Mouse (Mus musculus): ENCODE measurements around the gene Adcy9. TPM values are rescaled to one million over a fixed set of nuclear protein-coding genes. Genes with fewer than 3 reads are reported as not detected.

Adcy9 gene
- polyA plus RNA-seq, 1 experiment from 2014 or later: 1.3 TPM

DNA sequence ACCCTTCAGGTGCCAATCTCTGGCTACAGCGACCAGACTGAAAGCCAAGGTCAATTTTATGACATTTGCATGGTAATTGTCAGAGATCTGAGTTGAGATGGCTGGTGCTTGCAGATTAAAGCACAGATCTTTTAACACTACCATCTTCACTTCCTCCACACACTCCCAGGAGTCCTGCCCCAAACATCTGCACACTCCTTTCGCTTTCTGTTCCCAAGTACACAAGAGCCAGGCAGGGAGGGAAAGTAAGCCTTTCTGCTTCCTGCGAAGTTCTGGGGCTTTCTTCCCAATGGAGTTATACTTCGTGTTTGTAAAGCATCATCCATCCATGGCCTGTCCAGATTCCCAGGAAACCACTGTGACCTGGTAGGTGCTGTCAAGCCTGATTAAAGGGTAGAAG, 38.8 kb downstream of the Adcy9 start:
- WGBS: 63% methylated on average over 4 of the region's 4 CpGs
- ATAC-seq (ENCODE audit: insufficient read depth) (no peak), DNase-seq (no peak)
- Histone ChIP-seq H3K9me3 (ENCODE audit: low read depth, low read length) (no peaks in the 10 kb centered on the region), H3K9ac (no peak overlapping the region), H3K27ac (ENCODE audit: low read depth) (no peak overlapping the region), H3K4me1 (ENCODE audit: insufficient read depth) (no peaks in the 10 kb centered on the region), H3K27me3 (ENCODE audit: insufficient read depth, low read length) (no peaks in the 10 kb centered on the region), H3K36me3 (ENCODE audit: insufficient read depth) (no peaks in the 10 kb centered on the region), H3K4me3 (ENCODE audit: low read depth, low read length) (no peak overlapping the region), H3K4me2 (no peak overlapping the region)
- TF ChIP-seq CTCF (IDR thresholded peaks at IDR 0.05; ENCODE audit: low read depth): no peak

DNA sequence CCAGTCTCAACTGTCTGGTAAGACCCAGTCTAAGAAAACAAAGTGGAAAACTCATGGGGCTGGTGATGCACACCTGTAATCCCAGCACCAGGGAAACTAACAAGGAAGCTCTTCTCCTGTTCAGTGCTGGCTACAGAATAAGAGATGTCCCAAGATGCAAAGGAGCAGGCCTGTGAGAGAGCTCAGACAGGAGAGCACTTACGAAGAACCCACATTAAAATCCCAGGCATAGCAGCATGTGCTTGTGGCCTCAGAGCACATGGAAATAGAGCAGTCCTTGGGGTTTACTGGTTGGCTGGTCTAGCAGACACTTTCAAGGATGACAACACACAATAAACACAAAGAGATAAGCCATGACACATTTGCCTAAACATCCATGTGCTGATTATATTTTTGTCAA, 41.5 kb downstream of the Adcy9 start:
- no peak overlapping the region for H3K4me2 ChIP-seq
- 75% methylated on average over 1 of the region's 1 CpGs for WGBS
- DNase-seq (no peak), ATAC-seq (ENCODE audit: insufficient read depth) (no peak)
- TF ChIP-seq CTCF (IDR thresholded peaks at IDR 0.05; ENCODE audit: low read depth): no peak
- no peaks in the 10 kb centered on the region for H3K36me3 ChIP-seq (ENCODE audit: insufficient read depth)
- H3K9ac ChIP-seq: no peak overlapping the region
- no peaks in the 10 kb centered on the region for H3K4me1 ChIP-seq (ENCODE audit: insufficient read depth)
- no peaks in the 10 kb centered on the region for H3K27me3 ChIP-seq (ENCODE audit: insufficient read depth, low read length)
- H3K9me3 ChIP-seq (ENCODE audit: low read depth, low read length): no peaks in the 10 kb centered on the region
- no peak overlapping the region for H3K4me3 ChIP-seq (ENCODE audit: low read depth, low read length)
- H3K27ac ChIP-seq (ENCODE audit: low read depth): no peak overlapping the region

DNA sequence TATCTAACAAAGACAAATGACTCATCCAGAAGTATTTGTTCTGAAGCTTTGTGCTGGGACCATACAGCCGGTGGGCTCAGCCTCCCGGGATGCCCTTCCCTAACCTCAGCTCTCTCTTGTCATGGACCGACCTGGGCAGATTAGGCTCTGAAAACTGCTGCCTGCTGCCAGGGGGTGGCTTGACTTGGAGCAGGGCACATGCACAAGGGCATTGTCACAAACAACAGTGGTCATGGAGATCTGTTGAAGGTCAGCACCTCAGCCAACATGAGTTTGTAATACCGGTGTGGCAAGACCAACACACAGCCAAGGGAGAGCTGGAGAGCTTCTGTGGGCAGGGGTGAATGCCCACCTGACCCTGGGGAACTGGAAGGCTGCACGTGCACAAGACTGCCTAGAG, 42.7 kb downstream of the Adcy9 start:
- TF ChIP-seq CTCF (IDR thresholded peaks at IDR 0.05; ENCODE audit: low read depth): no peak
- no peaks in the 10 kb centered on the region for H3K9me3 ChIP-seq (ENCODE audit: low read depth, low read length)
- 66% methylated on average over 5 of the region's 5 CpGs for WGBS
- no peaks in the 10 kb centered on the region for H3K4me1 ChIP-seq (ENCODE audit: insufficient read depth)
- H3K36me3 ChIP-seq (ENCODE audit: insufficient read depth): no peaks in the 10 kb centered on the region
- no peaks in the 10 kb centered on the region for H3K27me3 ChIP-seq (ENCODE audit: insufficient read depth, low read length)
- H3K9ac ChIP-seq: no peak overlapping the region
- ATAC-seq (ENCODE audit: insufficient read depth) (no peak), DNase-seq (no peak)
- H3K27ac ChIP-seq (ENCODE audit: low read depth): no peak overlapping the region
- H3K4me3 ChIP-seq (ENCODE audit: low read depth, low read length): no peak overlapping the region
- H3K4me2 ChIP-seq: no peak overlapping the region

DNA sequence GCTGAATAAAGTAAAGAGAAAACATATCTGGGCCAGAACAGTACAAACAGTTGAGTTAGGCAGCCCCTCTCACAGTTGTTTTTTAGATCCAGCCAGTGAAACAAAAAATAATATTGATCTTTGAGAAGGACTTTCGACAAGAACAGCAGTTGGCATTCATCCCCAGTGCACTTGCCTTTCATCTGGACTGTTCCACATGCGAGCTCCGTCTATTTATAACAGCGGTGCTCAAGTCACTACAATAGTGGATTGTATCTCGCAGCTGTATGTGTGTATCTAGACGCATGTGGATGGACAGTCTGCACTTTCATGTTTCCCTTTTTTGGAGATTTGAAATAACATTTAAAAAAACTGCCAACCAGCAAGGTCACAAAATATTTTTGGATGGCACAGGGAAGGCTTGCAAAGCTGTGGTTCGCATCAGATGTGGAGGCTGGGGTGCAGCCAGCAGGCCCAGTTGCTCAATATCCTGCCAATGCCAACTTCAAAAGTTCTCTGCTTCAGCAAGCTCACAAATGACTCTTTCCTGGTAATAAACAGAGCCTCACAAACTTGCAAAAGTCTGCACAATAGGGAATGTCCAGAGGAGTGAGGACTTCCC, 45.4 kb downstream of the Adcy9 start:
- Histone ChIP-seq H3K4me1 (ENCODE audit: insufficient read depth) (no peaks in the 10 kb centered on the region), H3K9ac (no peak overlapping the region), H3K27ac (ENCODE audit: low read depth) (no peak overlapping the region), H3K27me3 (ENCODE audit: insufficient read depth, low read length) (no peaks in the 10 kb centered on the region), H3K9me3 (ENCODE audit: low read depth, low read length) (no peaks in the 10 kb centered on the region), H3K36me3 (ENCODE audit: insufficient read depth) (no peaks in the 10 kb centered on the region), H3K4me2 (no peak overlapping the region), H3K4me3 (ENCODE audit: low read depth, low read length) (no peak overlapping the region)
- ATAC-seq (ENCODE audit: insufficient read depth) (no peak), DNase-seq (no peak)
- WGBS: 65% methylated on average over 7 of the region's 7 CpGs
- no peak for TF ChIP-seq CTCF (IDR thresholded peaks at IDR 0.05; ENCODE audit: low read depth)

DNA sequence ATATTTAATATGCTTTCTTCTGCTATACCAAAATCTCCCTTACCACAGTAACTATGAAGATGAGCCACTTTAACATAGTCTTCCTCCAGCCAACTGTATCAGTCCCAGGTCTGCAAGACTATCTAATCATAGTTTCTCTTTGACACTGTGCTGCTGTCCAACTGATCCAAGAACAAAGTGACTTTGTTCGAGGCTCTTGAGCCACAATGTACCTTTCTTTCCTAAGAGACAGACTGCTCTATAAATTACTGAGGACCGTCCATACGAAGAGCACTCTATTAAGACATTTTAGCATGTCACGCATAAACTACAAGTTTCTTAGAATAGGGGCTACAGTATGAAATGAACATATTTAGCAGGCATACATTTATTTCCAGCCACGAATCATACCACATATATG, 46.0 kb downstream of the Adcy9 start:
- Histone ChIP-seq H3K27me3 (ENCODE audit: insufficient read depth, low read length) (no peaks in the 10 kb centered on the region), H3K9me3 (ENCODE audit: low read depth, low read length) (no peaks in the 10 kb centered on the region), H3K27ac (ENCODE audit: low read depth) (no peak overlapping the region), H3K9ac (no peak overlapping the region), H3K36me3 (ENCODE audit: insufficient read depth) (no peaks in the 10 kb centered on the region), H3K4me1 (ENCODE audit: insufficient read depth) (no peaks in the 10 kb centered on the region), H3K4me2 (no peak overlapping the region), H3K4me3 (ENCODE audit: low read depth, low read length) (no peak overlapping the region)
- no peak for ATAC-seq (ENCODE audit: insufficient read depth)
- TF ChIP-seq CTCF (IDR thresholded peaks at IDR 0.05; ENCODE audit: low read depth): no peak
- WGBS: 75% methylated on average over 5 of the region's 5 CpGs
- no peak for DNase-seq

DNA sequence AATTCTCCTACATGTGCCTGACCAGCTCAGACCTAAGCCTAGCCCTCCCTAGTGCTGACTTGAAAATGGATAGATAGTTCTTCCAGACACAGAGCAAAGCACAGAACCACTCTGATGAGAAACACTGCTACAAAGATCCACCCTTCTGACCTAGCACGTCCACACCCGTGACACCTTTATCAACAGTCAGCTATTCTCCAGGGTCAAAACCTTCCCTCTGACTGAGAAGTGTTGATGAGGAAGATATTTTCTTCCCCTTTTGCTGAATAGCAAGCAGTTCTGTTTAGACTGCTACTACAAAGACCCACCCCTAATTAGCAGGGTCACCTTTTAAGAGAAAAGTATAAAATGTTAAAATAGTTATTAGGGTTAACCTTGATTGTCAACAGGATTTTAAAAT, 49.3 kb downstream of the Adcy9 start:
- TF ChIP-seq CTCF (IDR thresholded peaks at IDR 0.05; ENCODE audit: low read depth): no peak
- DNase-seq (no peak), ATAC-seq (ENCODE audit: insufficient read depth) (no peak)
- H3K4me3 ChIP-seq (ENCODE audit: low read depth, low read length): no peak overlapping the region
- H3K27ac ChIP-seq (ENCODE audit: low read depth): no peak overlapping the region
- no peak overlapping the region for H3K4me2 ChIP-seq
- H3K36me3 ChIP-seq (ENCODE audit: insufficient read depth): no peaks in the 10 kb centered on the region
- H3K27me3 ChIP-seq (ENCODE audit: insufficient read depth, low read length): no peaks in the 10 kb centered on the region
- WGBS: 34% methylated on average over 2 of the region's 2 CpGs
- no peaks in the 10 kb centered on the region for H3K9me3 ChIP-seq (ENCODE audit: low read depth, low read length)
- no peaks in the 10 kb centered on the region for H3K4me1 ChIP-seq (ENCODE audit: insufficient read depth)
- H3K9ac ChIP-seq: no peak overlapping the region

DNA sequence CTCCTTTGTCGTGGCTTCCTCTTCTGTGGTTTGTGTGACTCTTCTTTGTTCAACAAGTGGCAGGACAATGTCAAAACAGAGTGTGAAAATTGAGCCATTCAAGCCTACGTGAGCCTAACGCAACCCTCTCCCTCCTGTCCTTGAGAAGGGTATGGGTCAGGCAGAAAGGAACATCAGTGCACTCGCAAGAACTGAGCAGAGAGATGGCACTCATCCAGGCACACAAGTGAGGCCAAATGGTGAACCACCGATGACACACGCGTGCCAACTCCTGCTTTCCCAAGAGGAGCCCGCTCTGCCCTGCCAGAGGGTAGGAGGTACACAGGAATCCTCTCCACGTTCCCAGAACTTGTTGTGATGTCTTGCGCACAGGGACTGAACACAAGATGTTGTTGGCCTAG, 50.2 kb downstream of the Adcy9 start:
- no peaks in the 10 kb centered on the region for H3K27me3 ChIP-seq (ENCODE audit: insufficient read depth, low read length)
- no peak overlapping the region for H3K9ac ChIP-seq
- no peak overlapping the region for H3K4me2 ChIP-seq
- DNase-seq (no peak), ATAC-seq (ENCODE audit: insufficient read depth) (no peak)
- no peak overlapping the region for H3K27ac ChIP-seq (ENCODE audit: low read depth)
- TF ChIP-seq CTCF (IDR thresholded peaks at IDR 0.05; ENCODE audit: low read depth): no peak
- no peak overlapping the region for H3K4me3 ChIP-seq (ENCODE audit: low read depth, low read length)
- no peaks in the 10 kb centered on the region for H3K36me3 ChIP-seq (ENCODE audit: insufficient read depth)
- WGBS: 75% methylated on average over 10 of the region's 10 CpGs
- H3K9me3 ChIP-seq (ENCODE audit: low read depth, low read length): no peaks in the 10 kb centered on the region
- H3K4me1 ChIP-seq (ENCODE audit: insufficient read depth): no peaks in the 10 kb centered on the region

DNA sequence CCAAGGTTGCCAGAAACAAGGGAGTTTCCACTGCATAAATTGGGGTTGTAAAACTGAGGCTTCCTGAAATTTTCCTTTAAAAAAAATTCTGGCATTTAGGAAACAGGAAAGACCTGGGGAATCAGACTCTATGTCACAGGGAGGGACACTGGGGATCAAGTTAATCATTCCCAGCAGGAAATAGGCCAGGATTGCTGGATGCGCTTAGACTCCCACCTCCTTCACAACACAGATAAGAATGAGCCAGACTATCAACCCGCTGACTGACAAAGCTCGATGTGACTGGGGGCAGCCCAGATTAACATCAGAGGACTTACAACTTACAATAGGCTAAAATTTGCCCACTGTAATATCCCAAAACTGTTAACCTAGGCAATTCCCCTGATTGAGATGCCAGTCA, 52.4 kb downstream of the Adcy9 start:
- no peak overlapping the region for H3K27ac ChIP-seq (ENCODE audit: low read depth)
- H3K9me3 ChIP-seq (ENCODE audit: low read depth, low read length): no peaks in the 10 kb centered on the region
- no peak for TF ChIP-seq CTCF (IDR thresholded peaks at IDR 0.05; ENCODE audit: low read depth)
- H3K27me3 ChIP-seq (ENCODE audit: insufficient read depth, low read length): no peaks in the 10 kb centered on the region
- H3K4me2 ChIP-seq: no peak overlapping the region
- H3K36me3 ChIP-seq (ENCODE audit: insufficient read depth): no peaks in the 10 kb centered on the region
- no peak overlapping the region for H3K9ac ChIP-seq
- H3K4me1 ChIP-seq (ENCODE audit: insufficient read depth): no peaks in the 10 kb centered on the region
- H3K4me3 ChIP-seq (ENCODE audit: low read depth, low read length): no peak overlapping the region
- no peak for DNase-seq
- no peak for ATAC-seq (ENCODE audit: insufficient read depth)
- WGBS: 32% methylated on average over 3 of the region's 3 CpGs

Measured in lung, embryonic 14.5 days (tissue).